Mouse (Mus musculus): ENCODE measurements around the gene Gnptab.

- TF ChIP-seq GATA1 (IDR thresholded peaks at IDR 0.05; ENCODE audit: borderline replicate concordance, low read length) (no peak), FLI1 (IDR thresholded peaks at IDR 0.05; ENCODE audit: low read length) (no peak)
Observed at GRCm38 (mm10) chr10:88356114-88356982, 22.6 kb upstream of the Gnptab start.

Measured in megakaryocyte, embryonic 14.5 days (primary cell).